Mouse (Mus musculus) megakaryocyte-erythroid progenitor cell, adult 5 weeks (primary cell): ENCODE measurements around the gene 5730455P16Rik. TPM values are rescaled to one million over a fixed set of nuclear protein-coding genes. Genes with fewer than 3 reads are reported as not detected.

Experiments used
- polyA plus RNA-seq: library from polyadenylated mRNA; stranded (reverse); fragments of >175 nt; gene quantifications from 2 replicates; pipeline ENCODE4 v1.2.3, GENCODE M21; 2012

Gene 5730455P16Rik
- 2.2 and 3.8 TPM in 2 replicates for polyA plus RNA-seq

DNA sequence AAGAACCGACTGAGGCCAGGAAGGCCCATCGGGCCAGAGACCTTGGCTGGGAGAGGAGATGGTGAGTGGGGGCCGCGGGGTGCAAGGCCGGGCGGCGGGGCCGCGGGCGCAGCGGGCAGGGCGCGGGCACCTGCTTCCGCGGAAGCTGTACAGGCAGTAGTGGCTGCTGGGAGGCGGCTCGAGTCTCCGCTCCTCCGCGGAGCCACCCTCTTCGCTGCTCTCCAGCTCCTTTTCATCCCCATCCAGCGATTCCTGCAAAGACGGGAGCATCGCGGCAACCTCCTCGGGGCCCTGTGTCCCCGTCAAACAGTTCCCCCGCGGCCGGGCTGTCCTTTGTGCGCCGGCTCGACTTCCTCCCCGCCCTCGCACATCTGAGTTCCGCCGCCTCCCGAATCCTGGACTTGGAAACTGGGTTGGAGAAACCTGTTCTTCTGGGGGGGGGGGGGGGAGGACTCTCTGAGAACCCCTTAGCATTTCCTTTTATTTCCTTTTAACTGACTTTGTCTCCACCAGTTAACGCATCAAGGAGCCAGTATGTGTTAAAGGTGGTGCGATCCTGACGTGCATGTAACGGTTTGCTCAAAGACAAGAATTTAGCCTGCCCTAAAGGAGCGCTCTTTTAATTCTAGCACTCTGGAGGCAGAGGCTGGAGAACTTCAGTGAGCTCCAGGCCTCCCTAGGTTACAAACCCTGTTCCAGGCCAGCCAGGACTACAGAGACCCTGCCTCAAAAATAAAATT is at the start of gene 5730455P16Rik:
Gene 5730455P16Rik (minus strand): TSS at position 323 of the 740 bp plus-strand sequence.

DNA sequence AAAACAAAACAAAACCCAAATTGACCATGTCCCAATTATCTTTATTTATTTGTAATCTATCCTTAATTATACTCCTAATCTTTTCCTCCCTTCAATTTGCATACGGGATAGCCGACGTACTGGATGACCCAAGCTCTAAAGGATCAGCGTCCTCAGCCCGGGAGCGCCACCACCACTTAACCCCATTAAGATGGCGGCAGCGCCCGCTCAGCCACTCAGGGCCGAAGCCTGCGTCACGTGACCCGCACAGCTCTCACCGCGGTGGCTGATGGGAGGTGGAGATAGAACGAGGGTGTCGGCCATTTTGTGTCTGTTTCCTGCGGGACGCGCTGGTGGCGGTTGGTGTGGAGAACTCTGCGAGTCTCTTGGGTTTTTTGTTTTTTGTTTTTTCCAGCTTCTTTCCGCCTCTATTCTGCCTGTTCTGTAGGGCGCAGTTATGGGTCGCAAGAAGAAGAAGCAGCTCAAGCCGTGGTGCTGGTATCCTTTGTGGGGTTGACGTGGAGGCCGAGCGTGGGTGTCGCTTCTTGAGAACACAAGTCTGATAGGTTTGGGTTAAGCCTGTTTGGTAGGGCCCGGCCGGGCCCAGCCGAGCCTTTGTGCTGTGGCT is 5.3 kb upstream of the 5730455P16Rik start, which contains the start of gene Zfp207:
Gene Zfp207 (plus strand): TSS at position 261 of the 607 bp plus-strand sequence.

Other genes with a start within 250 kb of the 5730455P16Rik start
- gene Tefm, start 235.9 kb downstream of the 5730455P16Rik start, polyA plus RNA-seq, result 0.31 and 0.43 TPM in 2 replicates
- 0.47 and 0.50 TPM in 2 replicates for gene Adap2, start 223.9 kb downstream of the 5730455P16Rik start, polyA plus RNA-seq
- 3.9 and 4.9 TPM in 2 replicates for gene Rnf135, start 194.2 kb downstream of the 5730455P16Rik start, polyA plus RNA-seq
- 5.0 and 7.3 TPM in 2 replicates for gene Rhot1, start 169.0 kb downstream of the 5730455P16Rik start, polyA plus RNA-seq
- 0.64 and 0.87 TPM in 2 replicates for gene Rhbdl3, start 77.1 kb downstream of the 5730455P16Rik start, polyA plus RNA-seq
- gene Zfp207, start 5.2 kb upstream of the 5730455P16Rik start, polyA plus RNA-seq, result 30.3 and 31.4 TPM in 2 replicates
- gene Psmd11, start 50.6 kb upstream of the 5730455P16Rik start, polyA plus RNA-seq, result 41.5 and 44.8 TPM in 2 replicates
- gene Cdk5r1, start 99.0 kb upstream of the 5730455P16Rik start, polyA plus RNA-seq, result 16.2 and 25.3 TPM in 2 replicates